Mouse (Mus musculus) G1E (cell line): ENCODE measurements at regions not wholly inside any gene's neighbourhood (a gene's known extent, or its start where the extent isn't known, plus 50 kb on each side); places are given as distances from the start of the nearest gene placed in this dataset.

Experiments
- ATAC-seq: 2 replicates; pipeline ENCODE4 v1.8.0; 2016; ENCODE audit warnings: mild to moderate bottlenecking; ENCODE audit not compliant: insufficient number of reproducible peaks, poor library complexity, low FRiP score, severe bottlenecking; ENCODE audit errors: extremely low read depth
- DNase-seq: peaks from one replicate; pipeline ENCODE4 v3.0.0; 2012; ENCODE audit warnings: low spot score
- H3K27me3 ChIP-seq: 2 replicates; pipeline ENCODE4 v1.6.1; 2012; ENCODE audit warnings: mild to moderate bottlenecking, low read length, inconsistent platforms; ENCODE audit not compliant: insufficient read depth
- H3K36me3 ChIP-seq: replicated peaks from 2 replicates; pipeline ENCODE3; 2012; ENCODE audit warnings: mild to moderate bottlenecking, inconsistent platforms
- H3K4me1 ChIP-seq: 2 replicates; pipeline ENCODE4 v1.6.1; 2012; ENCODE audit warnings: low read depth, low read length, inconsistent platforms, mixed read lengths; ENCODE audit not compliant: insufficient read depth
- H3K4me3 ChIP-seq: 2 replicates; pipeline ENCODE4 v1.5.1; 2012; ENCODE audit warnings: low read depth, mild to moderate bottlenecking, inconsistent platforms, low read length, moderate library complexity, mixed read lengths
- H3K9me3 ChIP-seq: replicated peaks from 2 replicates; pipeline ENCODE4 v1.6.1; 2012; ENCODE audit warnings: inconsistent platforms
- CTCF ChIP-seq: IDR thresholded peaks from 2 replicates; pipeline ENCODE4 v1.5.1; 2012; ENCODE audit warnings: low read depth, low read length, inconsistent platforms, mixed read lengths
- GATA1 ChIP-seq: IDR thresholded peaks from 2 replicates; pipeline ENCODE4 v1.6.1; 2012; ENCODE audit warnings: borderline replicate concordance, low read length, inconsistent platforms, mixed read lengths
- GATA2 ChIP-seq: IDR thresholded peaks from 2 replicates; pipeline ENCODE4 v1.6.1; 2012; ENCODE audit warnings: low read depth, low read length, inconsistent platforms, borderline replicate concordance
- POLR2AphosphoS5 ChIP-seq: IDR thresholded peaks from 2 replicates; pipeline ENCODE4 v1.6.1; 2012; ENCODE audit warnings: low read depth, low read length, inconsistent platforms; ENCODE audit not compliant: insufficient replicate concordance
- TAL1 ChIP-seq: conservative IDR thresholded peaks from 2 replicates; pipeline ENCODE4 v1.6.1; 2012; ENCODE audit warnings: low read depth, low read length, inconsistent platforms, mixed read lengths

DNA sequence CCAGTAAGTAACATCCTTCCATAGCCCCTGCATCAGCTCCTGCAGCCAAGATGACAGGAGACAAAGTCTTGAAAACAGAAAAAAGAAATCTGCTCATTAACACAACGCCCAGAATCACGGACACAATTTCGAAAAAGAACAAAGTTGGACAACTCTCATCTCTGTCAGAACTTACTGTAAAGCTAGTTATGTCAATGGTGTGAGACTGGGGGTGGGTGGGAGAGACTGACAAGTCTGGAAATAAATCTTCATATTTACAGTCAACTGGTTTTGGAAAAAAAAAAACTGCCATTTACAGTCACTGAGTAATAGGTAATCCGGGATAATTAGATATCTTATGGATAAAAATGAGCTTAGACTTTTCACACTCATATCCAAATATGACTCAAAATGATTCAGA is 1487.2 kb upstream of the Lrrc6 start:
- DNase-seq: no peak
- Histone ChIP-seq H3K4me1 (no peaks in the 10 kb centered on the region), H3K27me3 (peaks cover 5% of the 10 kb centered on the region; the same call in 1 of the 2 replicates), H3K36me3 (no peaks in the 10 kb centered on the region), H3K9me3 (no peaks in the 10 kb centered on the region), H3K4me3 (no peak overlapping the region)
- TF ChIP-seq GATA1 (no peak), GATA2 (no peak), POLR2AphosphoS5 (no peak), TAL1 (no peak), CTCF (no peak)
- ATAC-seq: no peak

DNA sequence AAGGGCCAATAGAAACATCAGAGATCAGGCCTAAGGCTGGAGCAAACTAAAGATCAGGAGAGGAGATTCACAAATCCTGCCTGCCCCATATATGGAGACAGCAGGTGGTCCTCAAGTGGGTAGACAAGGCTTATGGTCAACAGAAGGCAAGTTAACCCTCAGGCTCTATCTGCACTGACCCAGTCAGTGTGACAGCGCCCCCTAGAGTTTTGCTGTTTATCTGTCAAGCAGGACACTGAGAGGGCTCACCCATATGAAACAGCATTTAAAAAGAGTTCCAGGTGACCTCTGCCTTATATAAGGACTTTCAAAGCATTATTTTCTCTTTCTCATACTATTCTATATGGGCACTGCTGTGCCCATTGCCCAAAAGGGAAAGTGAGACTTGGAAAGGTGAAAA is 1482.5 kb upstream of the Lrrc6 start:
- Histone ChIP-seq H3K4me3 (no peak overlapping the region), H3K4me1 (no peaks in the 10 kb centered on the region), H3K9me3 (no peaks in the 10 kb centered on the region), H3K27me3 (peaks cover 5% of the 10 kb centered on the region; the same call in 1 of the 2 replicates), H3K36me3 (no peaks in the 10 kb centered on the region)
- no peak for ATAC-seq
- no peak for TF ChIP-seq GATA1
- TF ChIP-seq GATA2: no peak
- no peak for TF ChIP-seq TAL1
- TF ChIP-seq CTCF: no peak
- no peak for TF ChIP-seq POLR2AphosphoS5
- DNase-seq: no peak

DNA sequence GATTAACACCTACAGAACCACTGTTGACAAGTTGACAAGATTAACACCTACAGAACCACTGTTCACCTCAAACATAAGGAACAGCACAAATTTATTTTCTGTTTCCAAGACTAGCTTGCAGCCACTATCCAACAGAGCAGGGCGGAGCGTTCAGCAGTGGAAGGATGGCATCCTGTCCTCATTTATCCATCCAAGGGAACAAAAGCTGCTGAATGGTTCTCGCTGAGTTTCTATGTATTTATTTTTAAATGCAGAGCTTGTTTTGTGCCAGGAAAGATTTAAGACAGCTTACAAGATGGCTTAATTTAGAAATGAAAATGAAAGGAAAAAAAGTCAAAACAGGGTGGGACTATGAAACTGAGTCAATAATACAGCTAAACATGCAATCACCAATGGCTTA is 1481.2 kb upstream of the Lrrc6 start:
- Histone ChIP-seq H3K36me3 (no peaks in the 10 kb centered on the region), H3K4me3 (no peak overlapping the region), H3K27me3 (peaks cover 5% of the 10 kb centered on the region; the same call in 1 of the 2 replicates), H3K9me3 (no peaks in the 10 kb centered on the region), H3K4me1 (no peaks in the 10 kb centered on the region)
- DNase-seq (no peak), ATAC-seq (no peak)
- TF ChIP-seq POLR2AphosphoS5 (no peak), TAL1 (no peak), GATA1 (no peak), CTCF (no peak), GATA2 (no peak)

DNA sequence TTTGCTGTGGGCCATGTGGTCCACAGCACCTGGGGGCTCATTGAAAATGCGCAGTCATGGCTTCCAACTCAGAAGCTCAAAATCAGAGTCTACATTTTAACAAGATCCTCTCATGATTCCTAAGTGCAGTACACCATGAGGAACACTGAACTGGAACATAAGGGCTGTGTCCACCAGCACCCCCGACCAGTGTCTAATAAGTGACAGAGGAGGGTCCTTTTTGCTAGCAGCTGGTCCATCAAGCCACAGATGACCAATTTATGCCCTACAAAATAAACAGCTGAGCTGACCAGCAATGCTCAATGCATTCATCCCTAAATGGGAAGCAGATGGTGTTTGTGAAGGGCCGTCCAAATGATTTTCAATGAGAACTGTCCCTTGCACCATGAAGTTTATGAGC is 1478.7 kb upstream of the Lrrc6 start:
- peaks cover 5% of the 10 kb centered on the region; the same call in 1 of the 2 replicates for H3K27me3 ChIP-seq
- DNase-seq (no peak), ATAC-seq (no peak)
- H3K4me3 ChIP-seq: no peak overlapping the region
- no peaks in the 10 kb centered on the region for H3K9me3 ChIP-seq
- no peaks in the 10 kb centered on the region for H3K36me3 ChIP-seq
- TF ChIP-seq CTCF: no peak
- TF ChIP-seq POLR2AphosphoS5: no peak
- TF ChIP-seq GATA2: no peak
- no peak for TF ChIP-seq GATA1
- no peak for TF ChIP-seq TAL1
- H3K4me1 ChIP-seq: no peaks in the 10 kb centered on the region

DNA sequence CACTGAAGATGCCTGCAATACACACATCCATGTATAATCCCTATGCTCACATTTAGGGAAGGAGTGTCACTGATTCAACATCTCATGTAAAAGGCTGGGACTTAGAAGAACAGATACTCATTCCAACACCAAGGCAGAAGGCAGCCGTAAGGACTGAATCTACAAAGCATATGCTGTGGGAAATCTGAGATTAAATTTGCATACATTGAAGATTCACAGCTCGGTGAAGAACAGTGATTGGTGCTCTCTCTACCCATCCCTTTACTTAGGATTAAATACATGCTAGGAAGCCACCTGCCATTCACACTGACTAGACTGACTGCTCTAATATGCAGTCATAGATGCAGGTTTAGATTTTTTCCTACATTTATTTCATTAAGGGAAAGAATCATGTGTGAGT is 1476.5 kb upstream of the Lrrc6 start:
- Histone ChIP-seq H3K27me3 (0 out of 2 replicates have a peak, but pooled peaks cover 2% of the 10 kb centered on the region), H3K4me1 (no peaks in the 10 kb centered on the region), H3K36me3 (no peaks in the 10 kb centered on the region), H3K9me3 (no peaks in the 10 kb centered on the region), H3K4me3 (no peak overlapping the region)
- DNase-seq: no peak
- ATAC-seq: no peak
- no peak for TF ChIP-seq CTCF
- TF ChIP-seq POLR2AphosphoS5: no peak

DNA sequence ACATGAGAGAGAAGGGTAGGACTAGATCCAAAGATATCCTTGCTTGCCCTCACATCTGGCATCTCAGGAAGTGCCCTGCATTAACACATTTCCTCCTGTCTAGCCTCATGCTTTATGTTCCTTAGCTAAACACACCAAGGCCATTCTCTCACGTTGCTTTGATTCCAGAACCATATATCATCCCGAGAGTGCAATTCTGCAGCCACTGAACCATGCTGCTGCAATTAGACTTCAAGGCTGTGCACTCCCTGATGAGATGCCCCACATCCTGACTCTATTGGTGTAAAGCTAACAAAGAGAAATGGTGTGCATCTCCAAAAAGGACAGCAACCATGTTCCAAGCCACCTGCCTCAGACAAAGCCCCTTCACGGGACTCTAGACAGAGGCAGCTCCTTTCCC is 1471.3 kb upstream of the Lrrc6 start:
- H3K9me3 ChIP-seq: no peaks in the 10 kb centered on the region
- no peaks in the 10 kb centered on the region for H3K4me1 ChIP-seq
- ATAC-seq: no peak
- peaks cover 5% of the 10 kb centered on the region; the same call in 1 of the 2 replicates for H3K27me3 ChIP-seq
- H3K36me3 ChIP-seq: no peaks in the 10 kb centered on the region
- TF ChIP-seq CTCF (no peak), GATA1 (no peak), GATA2 (no peak), POLR2AphosphoS5 (no peak), TAL1 (no peak)
- H3K4me3 ChIP-seq: no peak overlapping the region
- DNase-seq: no peak

DNA sequence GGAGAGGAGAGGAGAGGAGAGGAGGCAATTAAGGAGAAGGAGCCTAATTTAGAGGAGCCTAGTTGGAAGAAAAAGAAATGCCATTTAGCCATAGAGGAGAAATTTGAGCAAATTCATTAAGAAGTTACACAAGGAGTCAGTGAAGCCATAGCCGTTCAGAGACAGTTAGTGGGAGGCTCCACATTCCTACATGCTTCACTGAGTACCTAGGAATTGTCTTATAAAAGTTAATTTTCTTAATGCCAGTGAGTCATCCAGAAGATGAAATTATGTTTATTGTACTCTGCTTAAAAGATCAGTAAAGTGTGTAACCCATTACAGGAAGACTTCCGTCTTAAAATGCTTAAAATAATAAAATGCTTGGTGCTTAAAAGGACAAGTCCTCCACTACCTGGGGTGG is 1453.5 kb upstream of the Lrrc6 start:
- Histone ChIP-seq H3K9me3 (no peaks in the 10 kb centered on the region), H3K36me3 (no peaks in the 10 kb centered on the region), H3K27me3 (no peaks in the 10 kb centered on the region), H3K4me3 (no peak overlapping the region), H3K4me1 (no peaks in the 10 kb centered on the region)
- no peak for ATAC-seq
- no peak for DNase-seq
- no peak for TF ChIP-seq TAL1
- TF ChIP-seq CTCF: no peak
- no peak for TF ChIP-seq GATA2
- TF ChIP-seq POLR2AphosphoS5: no peak
